Mouse (Mus musculus) ES-E14 (cell line): Measurements from ENCODE around the gene Mrpl28.

ENCODE experiments used
- CHD2 ChIP-seq: IDR thresholded peaks from 2 replicates; pipeline ENCODE4 v1.6.1; 2014; ENCODE audit warnings: mild to moderate bottlenecking, low read depth, low read length, inconsistent platforms
- HCFC1 ChIP-seq: IDR thresholded peaks from 2 replicates; pipeline ENCODE4 v1.6.1; 2012; ENCODE audit warnings: low read length, inconsistent platforms, borderline replicate concordance; ENCODE audit not compliant: insufficient read depth
- MAFK ChIP-seq: IDR thresholded peaks from 2 replicates; pipeline ENCODE4 v1.6.1; 2014; ENCODE audit warnings: mild to moderate bottlenecking, low read depth, low read length, inconsistent platforms; ENCODE audit not compliant: insufficient read depth
- ZC3H11A ChIP-seq: IDR thresholded peaks from 2 replicates; pipeline ENCODE4 v1.6.1; 2012; ENCODE audit warnings: low read depth, mild to moderate bottlenecking, inconsistent platforms, low read length, borderline replicate concordance
- ZNF384 ChIP-seq: IDR thresholded peaks from 2 replicates; pipeline ENCODE4 v1.6.1; 2012; ENCODE audit warnings: low read depth, low read length, inconsistent platforms

DNA sequence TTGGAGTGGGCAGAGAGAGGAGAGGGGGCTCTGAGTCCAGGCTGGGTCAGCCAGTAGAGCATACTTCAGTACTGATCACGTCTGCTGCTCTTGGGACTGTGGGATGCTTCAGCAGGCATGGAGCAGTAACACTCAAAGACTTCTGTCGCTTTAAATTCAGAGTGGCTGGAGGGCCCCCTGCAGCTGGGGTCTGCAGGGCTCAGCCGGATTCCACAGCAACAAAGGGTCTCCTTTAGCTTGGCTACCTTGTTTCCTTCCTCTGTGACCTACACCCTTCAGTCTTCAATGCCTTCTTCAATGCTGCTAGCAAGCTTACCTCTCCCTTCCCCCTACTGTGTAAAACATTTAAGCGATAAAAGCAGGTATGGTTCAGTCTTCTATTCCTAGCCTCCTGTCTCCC lies 12.3 kb upstream of the Mrpl28 start:
- no peak for TF ChIP-seq ZNF384
- no peak for TF ChIP-seq HCFC1
- no peak for TF ChIP-seq MAFK
- TF ChIP-seq CHD2: no peak
- TF ChIP-seq ZC3H11A: no peak
